Mouse (Mus musculus) kidney, postnatal 25 days (tissue): ENCODE measurements at regions not wholly inside any gene's neighbourhood (a gene's known extent, or its start where the extent isn't known, plus 50 kb on each side); places are given as distances from the start of the nearest gene placed in this dataset.

Source experiments
- DNase-seq, 2 experiments: peaks; one replicate each; pipeline ENCODE4 v3.0.0; 2021; ENCODE audit warnings: mixed read lengths in 2 of 2

DNA sequence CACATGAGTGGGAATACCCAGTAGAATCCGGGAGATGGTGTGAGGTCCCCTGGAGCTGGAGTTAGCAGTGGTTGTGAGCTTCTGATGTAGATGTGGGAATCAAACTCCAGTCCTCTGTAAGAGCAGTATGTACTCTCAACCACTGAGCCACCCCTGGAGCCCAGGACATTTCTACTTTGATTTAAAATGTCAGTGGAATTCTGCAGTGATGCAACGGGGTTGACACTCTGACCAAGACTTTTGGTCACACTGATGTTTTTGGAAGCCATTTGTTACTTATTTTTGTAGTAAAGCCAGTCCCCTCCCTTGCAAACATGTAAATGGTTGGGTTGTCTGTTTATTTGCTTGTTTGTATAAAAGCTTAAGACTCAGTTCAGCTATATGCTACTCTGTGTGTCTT is 53.6 kb upstream of the Bcl6 start:
- DNase-seq: no peak

GRCm38 (mm10) chr16:24041403-24041802 is 52.8 kb upstream of the Bcl6 start:
- DNase-seq: no peak

DNA sequence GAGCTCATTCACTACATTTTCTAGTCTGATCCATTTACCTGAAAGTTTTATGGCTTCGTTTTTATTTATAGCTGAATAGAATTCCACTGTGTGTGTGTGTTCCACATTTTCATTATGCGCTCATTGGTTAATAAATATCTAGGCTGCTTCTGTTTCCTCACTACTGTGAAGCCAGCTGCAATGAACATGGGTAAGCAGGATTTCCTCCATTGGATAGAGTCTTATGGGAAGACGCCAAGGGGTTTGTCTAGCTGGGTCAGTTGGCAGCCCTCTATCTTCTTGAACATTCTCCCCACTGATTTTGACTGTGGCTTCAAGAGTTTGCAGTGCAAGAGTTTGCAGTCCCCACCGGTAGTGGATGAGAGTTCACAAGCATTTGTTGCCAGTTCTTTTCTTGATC is 51.1 kb upstream of the Bcl6 start:
- peak; percentile 43 to 63 for DNase-seq
